Mouse (Mus musculus) C2C12 (cell line): Measurements from ENCODE around the gene Arl15. TPM values are rescaled to one million over a fixed set of nuclear protein-coding genes. Genes with fewer than 3 reads are reported as not detected.

Experiments used
- H3K27me3 ChIP-seq: one replicate; pipeline ENCODE4 v1.6.1; 2011; ENCODE audit not compliant: control insufficient read depth, insufficient read depth, insufficient read length
- H3K36me3 ChIP-seq: one replicate; pipeline ENCODE4 v1.6.1; 2011; ENCODE audit not compliant: control insufficient read depth, insufficient read depth
- H3K4me3 ChIP-seq: one replicate; pipeline ENCODE4 v1.5.1; 2011; ENCODE audit warnings: mild to moderate bottlenecking, control low read depth; ENCODE audit not compliant: poor library complexity, insufficient read depth, severe bottlenecking
- H3K79me2 ChIP-seq: one replicate; pipeline ENCODE4 v1.6.1; 2011; ENCODE audit not compliant: control insufficient read depth, insufficient read depth
- H3K79me3 ChIP-seq: one replicate; pipeline ENCODE4 v1.6.1; 2011; ENCODE audit warnings: low read depth, control low read depth
- H3ac ChIP-seq: one replicate; pipeline ENCODE3; 2011; ENCODE audit warnings: low read depth; ENCODE audit not compliant: control insufficient read depth, insufficient read length
- CEBPB ChIP-seq: IDR thresholded peaks from one replicate; pipeline ENCODE4 v1.6.1; 2011; ENCODE audit warnings: low read depth, mild to moderate bottlenecking, control low read depth, moderate library complexity
- CTCF ChIP-seq: IDR thresholded peaks from one replicate; pipeline ENCODE4 v1.5.1; 2011; ENCODE audit not compliant: control insufficient read depth, insufficient read depth, insufficient read length
- FOSL1 ChIP-seq: IDR thresholded peaks from one replicate; pipeline ENCODE4 v1.8.0; 2011; ENCODE audit warnings: mild to moderate bottlenecking, low read length; ENCODE audit not compliant: poor library complexity, insufficient read depth, severe bottlenecking
- MAX ChIP-seq: IDR thresholded peaks from one replicate; pipeline ENCODE4 v1.6.1; 2011; ENCODE audit warnings: mild to moderate bottlenecking, control low read depth
- MYOD1 ChIP-seq: IDR thresholded peaks from one replicate; pipeline ENCODE4 v1.6.1; 2011; ENCODE audit warnings: low read depth; ENCODE audit not compliant: control insufficient read depth, insufficient read length
- MYOG ChIP-seq: IDR thresholded peaks from one replicate; pipeline ENCODE4 v1.6.1; 2011; ENCODE audit not compliant: control insufficient read depth, insufficient read length; ENCODE audit errors: extremely low read depth
- USF1 ChIP-seq: IDR thresholded peaks from one replicate; pipeline ENCODE4 v1.6.1; 2011; ENCODE audit warnings: low read depth, mild to moderate bottlenecking, control low read depth, moderate library complexity
- polyA plus RNA-seq: library from polyadenylated mRNA; unstranded; fragments of >200 nt; fragmentation: generic; extraction: Trizol; gene quantifications from one replicate; pipeline ENCODE4 v1.2.1, GENCODE M21; 2012; ENCODE audit warnings: missing spikeins

The Arl15 gene
- polyA plus RNA-seq, 1 experiment = 3.5 TPM

DNA sequence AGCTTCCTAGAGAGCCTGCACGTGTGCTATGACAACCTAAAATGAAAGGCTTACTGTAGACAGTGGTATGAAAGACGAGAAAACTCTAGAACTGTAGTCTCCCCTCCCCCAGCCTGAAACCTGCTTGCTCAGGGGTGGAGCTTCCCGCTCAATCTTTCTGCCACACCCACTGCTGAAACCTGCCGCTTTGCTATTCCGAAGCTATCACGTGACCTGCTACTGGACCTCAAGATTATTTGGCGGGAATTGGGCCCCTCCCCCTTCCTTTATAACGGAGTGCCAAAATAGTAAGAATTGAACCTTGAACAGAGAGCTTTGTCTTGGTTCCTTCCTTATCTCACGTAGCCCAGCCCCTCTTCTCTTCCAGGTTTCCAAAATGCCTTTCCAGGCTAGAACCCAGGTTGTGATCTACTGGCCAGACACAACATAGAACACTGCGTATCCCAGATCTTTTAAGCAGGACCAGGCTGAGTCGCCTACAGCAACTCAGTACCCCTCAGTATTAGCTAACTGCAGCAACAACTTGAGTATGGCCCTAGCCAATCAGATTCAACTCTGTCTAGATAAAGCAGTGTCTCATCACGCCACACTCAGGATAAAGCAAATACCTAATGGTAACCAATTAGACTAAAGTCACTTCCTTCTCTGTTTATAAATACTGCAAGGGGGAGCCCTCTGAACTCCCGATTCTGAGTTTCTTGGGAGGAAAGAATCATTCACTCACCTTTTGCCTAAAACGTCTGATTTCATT, 31.4 kb upstream of the Arl15 start:
- H3ac ChIP-seq = no peak overlapping the region
- TF ChIP-seq USF1 (no peak), CEBPB (no peak), CTCF (no peak), FOSL1 (no peak), MYOG (no peak), MAX (no peak), MYOD1 (no peak)
- no peaks in the 10 kb centered on the region for H3K36me3 ChIP-seq
- H3K79me2 ChIP-seq = no peaks in the 10 kb centered on the region
- H3K4me3 ChIP-seq = no peak overlapping the region
- H3K79me3 ChIP-seq = no peaks in the 10 kb centered on the region
- H3K27me3 ChIP-seq = no peaks in the 10 kb centered on the region

DNA sequence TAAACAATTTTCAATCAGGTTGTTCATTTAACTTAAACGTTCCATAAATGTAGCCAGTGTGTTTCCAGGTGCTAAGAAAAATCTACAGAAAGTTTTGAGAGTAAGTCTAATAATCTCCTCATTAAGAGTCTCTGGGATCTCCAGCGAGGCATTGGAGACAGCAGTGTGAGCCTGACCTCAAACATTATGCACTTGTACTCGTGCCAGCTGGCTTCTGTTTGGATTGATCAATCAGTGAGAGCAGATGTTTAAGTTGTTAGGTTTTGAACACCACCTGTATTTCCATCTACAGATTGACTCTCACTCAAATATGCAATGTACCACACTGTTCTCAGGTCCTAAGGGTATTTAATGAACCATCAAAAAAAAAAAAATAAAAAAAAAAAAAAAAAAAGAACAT, 28.9 kb upstream of the Arl15 start:
- TF ChIP-seq FOSL1 (no peak), MYOD1 (no peak), MYOG (no peak), CTCF (no peak), MAX (no peak), CEBPB (no peak)
- no peaks in the 10 kb centered on the region for H3K79me3 ChIP-seq

DNA sequence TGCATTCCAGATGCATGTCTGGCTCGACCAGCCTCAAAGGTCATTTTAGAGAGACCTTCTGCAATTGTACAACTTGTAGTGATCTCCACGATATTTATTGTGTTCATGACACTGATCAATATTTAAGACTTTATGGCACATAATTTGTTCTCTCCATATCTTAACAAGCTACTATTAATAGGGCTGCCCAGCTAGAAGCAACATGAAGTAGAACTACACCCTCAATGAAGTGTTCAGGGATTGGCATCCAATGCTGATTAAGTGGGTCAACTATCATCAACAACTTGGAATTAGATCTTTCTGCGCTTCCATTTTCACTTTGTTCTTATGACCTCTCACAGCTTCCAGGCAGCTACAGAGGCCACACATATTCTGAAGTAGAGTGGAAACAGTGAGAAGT, 24.5 kb upstream of the Arl15 start:
- no peaks in the 10 kb centered on the region for H3K27me3 ChIP-seq
- no peak overlapping the region for H3K4me3 ChIP-seq
- no peaks in the 10 kb centered on the region for H3K79me2 ChIP-seq
- TF ChIP-seq USF1 (no peak), MYOD1 (no peak), FOSL1 (no peak), CEBPB (no peak), MAX (no peak), MYOG (no peak)
- no peak overlapping the region for H3ac ChIP-seq
- no peaks in the 10 kb centered on the region for H3K79me3 ChIP-seq
- H3K36me3 ChIP-seq = no peaks in the 10 kb centered on the region

More for the DNA sequence above, 28.9 kb upstream of the Arl15 start:
- H3ac ChIP-seq = no peak overlapping the region
- H3K36me3 ChIP-seq = no peaks in the 10 kb centered on the region
- H3K79me2 ChIP-seq = no peaks in the 10 kb centered on the region
- no peaks in the 10 kb centered on the region for H3K27me3 ChIP-seq
- no peak overlapping the region for H3K4me3 ChIP-seq

DNA sequence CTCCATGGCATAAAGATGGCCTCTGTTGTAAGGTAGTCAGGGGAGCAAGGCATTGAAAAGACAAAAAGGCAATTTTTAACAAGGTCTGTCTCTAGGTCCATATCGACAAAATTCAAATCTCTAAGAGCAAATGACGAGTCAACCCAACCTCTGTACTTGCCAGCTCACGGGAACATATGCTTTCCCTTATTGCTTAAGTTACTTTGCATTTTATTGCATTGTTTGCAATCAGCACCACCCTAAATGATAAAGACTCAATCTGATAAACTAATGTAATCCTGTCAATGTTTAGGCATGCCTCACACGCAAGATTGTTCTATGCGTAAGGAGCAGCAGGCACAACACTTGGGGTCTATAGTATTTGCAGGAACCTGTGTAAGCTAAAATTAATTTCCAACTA, 24.0 kb upstream of the Arl15 start:
- H3K4me3 ChIP-seq = no peak overlapping the region
- no peaks in the 10 kb centered on the region for H3K27me3 ChIP-seq
- no peak overlapping the region for H3ac ChIP-seq
- no peaks in the 10 kb centered on the region for H3K79me2 ChIP-seq
- no peaks in the 10 kb centered on the region for H3K36me3 ChIP-seq
- no peaks in the 10 kb centered on the region for H3K79me3 ChIP-seq
- no peak for TF ChIP-seq CTCF
- TF ChIP-seq USF1 = no peak
- TF ChIP-seq MYOD1 = no peak
- no peak for TF ChIP-seq MAX
- TF ChIP-seq MYOG = no peak
- no peak for TF ChIP-seq FOSL1
- no peak for TF ChIP-seq CEBPB

GRCm38 (mm10) chr13:113771340-113771739, 23.0 kb upstream of the Arl15 start:
- Histone ChIP-seq H3K79me3 (no peaks in the 10 kb centered on the region), H3K4me3 (no peak overlapping the region), H3ac (no peak overlapping the region), H3K27me3 (no peaks in the 10 kb centered on the region), H3K36me3 (no peaks in the 10 kb centered on the region), H3K79me2 (no peaks in the 10 kb centered on the region)
- TF ChIP-seq CEBPB (no peak), CTCF (no peak), MYOD1 (no peak), FOSL1 (no peak), USF1 (no peak), MAX (no peak), MYOG (no peak)

GRCm38 (mm10) chr13:113774799-113775198, 19.5 kb upstream of the Arl15 start:
- no peaks in the 10 kb centered on the region for H3K27me3 ChIP-seq
- H3K36me3 ChIP-seq = no peaks in the 10 kb centered on the region
- TF ChIP-seq MAX = no peak
- no peak for TF ChIP-seq MYOD1
- no peak for TF ChIP-seq CTCF
- TF ChIP-seq MYOG = no peak
- no peak for TF ChIP-seq CEBPB
- TF ChIP-seq USF1 = no peak
- TF ChIP-seq FOSL1 = no peak
- H3K79me2 ChIP-seq = no peaks in the 10 kb centered on the region
- no peak overlapping the region for H3K4me3 ChIP-seq
- H3ac ChIP-seq = no peak overlapping the region
- H3K79me3 ChIP-seq = no peaks in the 10 kb centered on the region
